Mouse (Mus musculus): ENCODE measurements around the gene Rbfox1.

The Rbfox1 gene

GRCm38 (mm10) chr16:7282257-7282656 lies 1397.1 kb downstream of the Rbfox1 start:
- DNase-seq, result no peak

GRCm38 (mm10) chr16:7292985-7293805 lies 1408.0 kb downstream of the Rbfox1 start:
- no peak for DNase-seq

- DNase-seq, result no peak
Measured at GRCm38 (mm10) chr16:7302416-7302815, 1417.3 kb downstream of the Rbfox1 start.

DNA sequence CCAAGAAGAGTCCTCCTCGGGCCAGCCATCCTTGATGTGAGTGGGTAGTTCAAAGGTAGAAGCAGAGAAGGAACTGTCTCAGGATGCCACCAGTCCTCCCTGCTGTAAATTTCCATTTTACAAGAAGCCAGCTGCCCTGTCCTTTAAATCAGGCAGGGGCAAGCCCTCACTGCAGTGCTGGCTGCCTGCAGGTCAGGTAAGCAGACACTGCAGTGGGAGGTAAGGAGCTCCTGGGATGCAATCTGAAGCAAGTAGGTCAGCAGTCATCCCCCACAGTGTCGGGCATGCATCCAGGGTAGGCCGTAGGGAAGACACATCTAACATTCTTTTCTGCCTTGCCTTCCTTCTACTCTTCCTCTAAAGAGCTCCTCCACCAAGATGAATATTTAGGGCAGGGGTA lies 1444.0 kb downstream of the Rbfox1 start:
- no peak for DNase-seq

DNA sequence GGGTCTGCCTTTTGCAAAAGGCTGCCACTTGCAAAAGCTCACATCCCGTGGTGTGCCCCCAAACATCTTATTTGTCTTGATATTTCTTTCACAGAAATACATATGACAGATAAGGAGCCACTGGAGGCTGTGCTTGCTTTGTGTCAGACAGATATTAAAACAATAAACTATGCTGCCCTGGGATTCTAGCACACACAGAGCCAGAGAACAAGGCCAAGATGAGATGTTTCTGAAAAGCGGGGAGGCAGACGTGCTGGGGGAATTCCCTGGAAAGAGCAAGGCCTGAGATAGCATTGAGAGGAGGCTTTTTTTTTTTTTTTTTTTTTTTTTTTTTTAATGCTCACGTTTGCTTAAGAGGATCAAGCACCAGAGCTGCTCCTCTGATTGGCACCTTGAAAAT lies 1456.0 kb downstream of the Rbfox1 start:
- no peak for DNase-seq

DNA sequence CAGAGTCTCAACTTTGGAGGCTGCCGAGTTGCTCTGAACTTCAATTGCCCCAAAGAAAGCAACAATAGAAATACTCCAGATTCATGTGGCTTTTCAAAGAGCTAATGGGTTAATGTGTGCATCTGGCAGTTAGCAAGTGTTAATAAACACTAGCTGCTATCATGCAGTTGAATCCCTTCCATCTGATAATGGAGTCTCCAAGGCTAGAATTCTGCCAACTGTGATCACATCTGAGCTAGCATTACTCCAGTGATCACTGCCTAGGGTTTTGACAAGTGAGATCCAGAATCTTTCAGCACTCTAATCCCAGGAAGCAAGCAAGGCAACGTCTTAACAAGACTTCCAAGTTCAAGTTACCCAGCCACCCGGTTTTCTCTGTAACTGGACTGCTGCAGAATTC lies 1460.1 kb downstream of the Rbfox1 start:
- DNase-seq, result no peak

GRCm38 (mm10) chr16:7346001-7346625 lies 1461.0 kb downstream of the Rbfox1 start:
- DNase-seq, result no peak

DNA sequence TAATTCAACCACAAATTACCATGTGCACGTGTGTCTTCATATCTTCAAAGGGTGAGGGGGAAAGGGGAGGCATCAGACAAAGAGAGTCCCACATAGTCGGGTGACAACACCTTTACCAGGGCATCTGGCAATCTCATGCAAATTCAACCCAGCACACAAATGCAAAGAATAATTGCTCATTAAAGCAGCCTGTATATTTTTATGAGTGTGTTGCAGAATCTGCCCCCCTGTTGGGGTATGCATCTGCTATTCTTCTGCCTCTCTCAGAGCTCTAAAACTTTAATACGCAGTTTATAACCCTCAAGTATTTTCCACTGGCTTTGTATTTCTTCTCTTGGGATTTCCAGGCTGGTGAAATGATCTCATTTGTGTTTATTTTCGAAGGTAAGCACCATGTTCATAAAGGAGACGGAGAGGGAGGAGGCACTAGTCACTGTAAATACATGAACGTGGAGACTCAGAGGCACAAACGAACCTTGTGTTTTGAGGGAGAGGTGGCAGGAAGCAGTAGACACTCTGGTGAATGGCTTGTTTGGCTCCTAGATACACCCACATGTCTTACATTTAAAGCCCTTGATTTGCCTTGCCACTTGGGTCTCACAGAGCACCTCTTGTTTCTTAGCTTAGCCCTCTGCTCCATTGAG lies 1462.5 kb downstream of the Rbfox1 start:
- no peak for DNase-seq

- no peak for DNase-seq
Measured at GRCm38 (mm10) chr16:7352808-7353207, 1467.7 kb downstream of the Rbfox1 start.

DNA sequence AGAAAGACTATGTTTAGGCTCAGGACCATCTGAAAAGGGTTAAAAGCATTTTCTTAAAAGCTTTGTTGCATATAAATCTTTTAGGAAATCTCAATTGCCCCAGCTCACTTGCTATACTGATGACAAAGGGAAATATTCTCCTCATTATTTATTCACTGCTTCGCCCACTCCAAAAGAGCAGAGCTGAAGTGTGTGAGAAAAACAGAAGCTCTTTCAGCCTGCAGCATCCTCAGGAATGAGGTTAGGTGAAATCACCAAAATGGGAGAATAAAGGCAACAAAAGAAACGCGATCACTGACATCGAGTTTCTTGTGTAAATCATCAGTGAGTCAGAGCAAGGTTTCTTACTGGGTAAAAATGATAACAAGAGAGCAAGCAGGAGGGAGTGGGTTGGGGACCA lies 1469.0 kb downstream of the Rbfox1 start:
- no peak for DNase-seq

DNA sequence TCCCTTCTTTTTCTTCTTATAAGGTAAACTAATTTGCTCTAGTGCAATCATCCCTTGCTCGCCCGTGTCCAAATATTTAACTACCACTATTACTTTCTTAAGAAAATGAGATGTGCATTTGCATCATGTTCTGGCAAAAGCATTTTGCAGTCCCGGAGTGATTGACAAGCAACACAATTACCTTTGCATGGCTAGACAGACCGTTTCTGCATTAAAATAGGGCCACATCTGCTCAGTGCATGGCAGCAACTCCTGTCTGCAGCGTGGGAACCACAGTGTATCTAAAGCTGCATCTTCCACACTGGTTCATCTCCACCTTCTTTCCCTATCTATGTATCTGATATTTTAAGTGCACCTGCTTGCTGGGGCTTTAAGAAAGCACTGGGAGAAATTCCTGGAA lies 1473.9 kb downstream of the Rbfox1 start:
- DNase-seq, result no peak

- no peak for DNase-seq
Measured at GRCm38 (mm10) chr16:7360706-7361105, 1475.6 kb downstream of the Rbfox1 start.

DNA sequence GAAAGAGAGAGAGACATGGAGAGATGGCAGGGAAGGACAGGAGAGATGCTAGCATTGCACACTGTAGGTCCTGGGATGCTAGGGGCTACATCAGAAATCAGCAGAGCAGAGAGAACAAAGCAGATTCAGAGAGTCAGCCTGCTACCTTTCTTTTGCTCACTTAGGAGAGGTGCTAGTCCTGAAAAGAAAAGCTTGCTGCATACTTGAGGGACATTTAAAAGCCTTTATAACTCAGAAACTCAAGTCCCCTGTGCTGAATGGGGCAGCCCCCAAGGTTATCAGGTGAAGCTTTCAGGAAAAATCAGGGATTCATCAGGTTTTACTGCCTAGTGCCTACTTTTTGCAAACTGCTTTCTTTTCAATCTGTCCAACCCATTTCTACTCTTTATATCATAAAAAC lies 1480.7 kb downstream of the Rbfox1 start:
- no peak for DNase-seq

DNA sequence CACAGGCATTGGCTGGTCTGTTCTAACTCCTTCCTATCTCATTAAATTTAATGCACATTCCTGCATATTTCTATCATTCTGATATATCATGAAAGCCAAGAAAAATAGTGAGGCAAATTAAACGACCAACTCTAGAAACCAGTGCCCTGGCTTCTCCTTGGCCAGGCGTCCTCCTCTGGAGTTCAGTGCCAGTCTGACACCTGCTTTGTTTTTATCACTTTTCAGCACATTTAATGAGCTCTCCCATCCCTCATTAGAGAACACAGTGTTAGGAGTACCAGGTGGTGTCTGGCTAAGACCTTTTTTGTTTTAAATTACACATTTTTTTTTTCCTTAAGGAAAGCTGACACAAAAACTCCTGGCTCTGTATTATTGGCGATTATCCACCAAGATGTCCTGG lies 1489.0 kb downstream of the Rbfox1 start:
- no peak for DNase-seq

- DNase-seq, result no peak
Measured at GRCm38 (mm10) chr16:7374674-7375073, 1489.5 kb downstream of the Rbfox1 start.

DNA sequence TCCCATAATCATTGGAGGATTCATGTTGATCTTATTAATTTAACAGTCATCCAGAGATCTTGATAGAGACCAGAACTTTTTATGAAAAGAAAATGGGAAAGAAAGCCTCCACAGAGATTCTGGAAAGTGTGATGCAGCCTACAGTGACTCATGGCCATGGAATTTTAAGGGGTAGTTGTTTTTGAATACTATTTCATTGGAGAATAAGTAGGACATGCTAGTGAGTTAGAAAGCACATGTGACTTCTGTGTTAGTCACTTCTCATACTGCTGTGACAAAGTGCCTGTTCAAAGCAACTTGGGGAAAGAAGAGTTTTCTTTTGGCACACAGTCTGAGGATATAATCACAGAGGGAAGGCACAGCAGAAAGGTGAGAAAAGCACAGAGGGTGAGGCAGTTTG lies 1510.9 kb downstream of the Rbfox1 start:
- DNase-seq, result no peak

GRCm38 (mm10) chr16:7404766-7405492 lies 1519.8 kb downstream of the Rbfox1 start:
- no peak for DNase-seq

- DNase-seq, result no peak
Measured at GRCm38 (mm10) chr16:7407862-7408640, 1522.9 kb downstream of the Rbfox1 start.

DNA sequence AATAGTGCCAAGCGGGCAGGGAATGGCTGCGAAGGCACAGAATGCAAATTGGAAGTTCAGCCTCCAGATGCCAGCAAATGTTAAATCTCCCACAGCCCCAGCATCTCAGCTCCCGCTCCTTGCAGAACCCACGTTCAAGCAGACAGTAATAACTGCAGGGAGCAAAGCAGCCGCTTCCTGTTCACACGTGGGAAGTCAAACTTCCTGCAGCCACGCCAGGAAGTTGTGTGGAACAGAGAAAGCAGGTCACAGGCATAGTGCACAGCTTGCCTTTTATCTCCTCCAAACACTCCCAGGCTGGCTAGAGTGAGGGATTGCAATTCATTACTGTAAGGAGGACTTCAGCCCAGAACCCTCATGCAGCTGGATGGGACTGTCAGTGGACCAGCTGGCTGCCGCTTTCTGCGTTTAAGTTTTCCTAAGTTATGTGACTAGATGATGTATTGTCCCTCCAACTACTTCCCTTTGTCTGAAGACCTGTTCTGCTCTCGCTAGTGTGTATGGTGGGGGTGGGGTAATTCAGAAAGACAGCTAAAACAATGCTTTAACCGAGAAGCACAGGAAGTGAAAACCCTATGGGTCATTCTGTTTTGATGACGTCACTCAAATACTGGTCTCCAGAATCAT lies 1534.6 kb downstream of the Rbfox1 start:
- peak; percentile 65 for DNase-seq

GRCm38 (mm10) chr16:7425386-7426089 lies 1540.4 kb downstream of the Rbfox1 start:
- no peak for DNase-seq

DNA sequence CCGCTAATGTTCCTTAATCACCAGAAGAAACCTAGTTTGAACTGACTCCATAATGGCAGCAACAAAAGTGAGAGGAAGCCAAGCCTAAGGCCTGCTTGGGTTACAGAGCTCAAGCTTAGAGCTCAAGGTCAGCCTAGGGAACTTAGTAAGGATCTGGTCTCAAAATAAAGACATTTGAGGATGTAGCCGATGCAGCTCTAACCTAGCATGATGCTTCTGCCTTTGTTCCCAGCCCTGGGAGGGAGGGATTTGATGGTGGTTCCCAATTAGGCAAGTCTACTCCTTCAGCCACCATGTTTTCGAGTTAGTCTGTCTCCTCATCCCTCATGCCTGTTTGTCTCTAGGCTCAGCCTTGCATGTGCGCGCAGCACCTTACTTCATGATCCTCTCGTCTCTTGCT lies 1548.1 kb downstream of the Rbfox1 start:
- no peak for DNase-seq

All from thymus, postnatal 25 days (tissue).